Mouse (Mus musculus): ENCODE data around the gene Bpifb9b.

DNA sequence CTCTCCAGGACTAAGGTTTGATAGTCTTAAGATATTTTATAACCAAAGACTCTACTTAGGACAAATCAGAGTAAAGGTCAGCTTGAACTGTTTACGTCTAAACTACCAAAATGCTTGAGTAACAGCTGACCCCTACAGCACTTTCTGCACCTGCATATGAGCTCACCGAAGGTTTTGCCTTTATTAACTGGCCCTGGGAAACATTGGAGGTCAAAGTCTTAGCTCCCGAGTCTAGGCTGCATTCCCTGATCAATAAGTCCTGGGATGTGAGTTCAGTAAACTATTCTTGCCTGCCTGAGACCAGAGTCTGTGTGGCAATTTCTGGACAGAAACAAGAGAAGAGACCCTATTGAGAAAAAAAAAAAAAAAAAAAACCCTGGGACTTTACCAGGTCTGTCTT, 41.1 kb downstream of the Bpifb9b start:
- TF ChIP-seq POLR2A (IDR thresholded peaks at IDR 0.05; ENCODE audit: borderline replicate concordance, control insufficient read depth, low read depth, low read length): no peak
- no peak for TF ChIP-seq CTCF (IDR thresholded peaks at IDR 0.05; ENCODE audit: control insufficient read depth, insufficient read depth, low read length)

Data from bone marrow, adult 2 months (tissue).